Mouse (Mus musculus): ENCODE measurements at regions not wholly inside any gene's neighbourhood (a gene's known extent, or its start where the extent isn't known, plus 50 kb on each side); places are given as distances from the start of the nearest gene placed in this dataset.

DNA sequence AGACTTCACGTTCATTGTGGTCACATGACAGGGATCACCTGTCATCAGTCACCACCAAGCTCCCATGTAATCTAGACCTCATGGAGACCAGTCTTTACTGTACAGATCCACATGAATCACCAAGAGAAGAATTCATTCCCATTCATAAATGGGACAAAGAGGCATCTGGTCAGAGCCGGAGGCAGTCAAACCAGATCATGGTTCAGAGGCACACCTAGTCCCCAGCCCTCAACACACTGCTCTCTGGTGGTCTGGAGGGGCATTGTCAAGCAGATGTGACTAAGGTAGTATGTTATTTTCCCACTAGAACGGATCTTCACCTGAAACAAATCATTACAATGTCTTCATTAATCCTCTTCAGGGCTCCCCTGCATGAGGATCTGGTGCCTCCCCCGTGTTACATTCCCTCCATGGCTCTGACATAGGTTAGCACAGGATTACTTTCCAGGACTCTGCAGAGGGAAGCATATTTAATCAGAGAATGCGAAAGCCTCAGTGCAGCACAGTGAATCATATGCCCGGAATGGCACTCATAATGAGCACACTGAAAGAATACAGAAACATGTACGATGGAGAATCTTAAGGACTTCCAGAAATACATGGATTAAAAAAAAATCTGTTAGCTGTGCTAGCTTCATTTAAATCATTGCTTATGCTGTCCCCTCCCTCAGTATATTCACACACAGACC, 135.4 kb upstream of the Gas1 start:
- Histone ChIP-seq H3K4me2 (ENCODE audit: low read depth) (no peak overlapping the region), H3K36me3 (ENCODE audit: control insufficient read depth, insufficient read depth) (no peaks in the 10 kb centered on the region), H3K79me2 (ENCODE audit: control insufficient read depth, insufficient read depth) (no peaks in the 10 kb centered on the region), H3K27me3 (ENCODE audit: control insufficient read depth, insufficient read depth, insufficient read length) (no peaks in the 10 kb centered on the region), H3K4me3 (no peak overlapping the region), H3ac (ENCODE audit: control insufficient read depth, insufficient read length) (no peak overlapping the region)
- no peak for TF ChIP-seq CEBPB (IDR thresholded peaks at IDR 0.05; ENCODE audit: insufficient read depth, poor library complexity, severe bottlenecking)

GRCm38 (mm10) chr13:60318436-60319020, 141.4 kb upstream of the Gas1 start:
- TF ChIP-seq MYOD1 (IDR thresholded peaks at IDR 0.05; ENCODE audit: control insufficient read depth in 1 of 3, insufficient read length in 2 of 3, low read depth in 2 of 3) (peak in 2 of 3 experiments; percentile 48 to 59), TCF3 (IDR thresholded peaks at IDR 0.05; ENCODE audit: insufficient read length, low read depth) (no peak), MYOG (IDR thresholded peaks at IDR 0.05; ENCODE audit: control insufficient read depth in 1 of 3, insufficient read depth in 1 of 3, insufficient read length in 2 of 3, low read depth in 2 of 3) (peak in 1 of 3 experiments; percentile 33), SRF (IDR thresholded peaks at IDR 0.05; ENCODE audit: control insufficient read depth, insufficient read length, low read depth) (no peak)
- H3K4me2 ChIP-seq (ENCODE audit: low read depth) = peak overlapping the region; percentile 23
- no peak overlapping the region for H3ac ChIP-seq (ENCODE audit: control insufficient read depth, insufficient read length)
- H3K4me3 ChIP-seq = no peak overlapping the region
- no peaks in the 10 kb centered on the region for H3K36me3 ChIP-seq (ENCODE audit: control insufficient read depth, insufficient read depth)
- H3K27me3 ChIP-seq (ENCODE audit: control insufficient read depth, insufficient read depth, insufficient read length) = no peaks in the 10 kb centered on the region
- H3K79me2 ChIP-seq (ENCODE audit: control insufficient read depth, insufficient read depth) = no peaks in the 10 kb centered on the region

- H3K4me3 ChIP-seq = no peak overlapping the region
- H3K79me2 ChIP-seq (ENCODE audit: control insufficient read depth, insufficient read depth) = no peaks in the 10 kb centered on the region
- H3K4me2 ChIP-seq (ENCODE audit: low read depth) = no peak overlapping the region
- no peaks in the 10 kb centered on the region for H3K27me3 ChIP-seq (ENCODE audit: control insufficient read depth, insufficient read depth, insufficient read length)
- TF ChIP-seq MAX (IDR thresholded peaks at IDR 0.05; ENCODE audit: low read depth) (no peak), E2F4 (IDR thresholded peaks at IDR 0.05; ENCODE audit: insufficient read depth) (no peak), SRF (IDR thresholded peaks at IDR 0.05; ENCODE audit: control insufficient read depth, insufficient read length, low read depth) (no peak)
- no peak overlapping the region for H3ac ChIP-seq (ENCODE audit: control insufficient read depth, insufficient read length)
- H3K36me3 ChIP-seq (ENCODE audit: control insufficient read depth, insufficient read depth) = no peaks in the 10 kb centered on the region
Observed at GRCm38 (mm10) chr13:60319268-60319667, 142.1 kb upstream of the Gas1 start.

DNA sequence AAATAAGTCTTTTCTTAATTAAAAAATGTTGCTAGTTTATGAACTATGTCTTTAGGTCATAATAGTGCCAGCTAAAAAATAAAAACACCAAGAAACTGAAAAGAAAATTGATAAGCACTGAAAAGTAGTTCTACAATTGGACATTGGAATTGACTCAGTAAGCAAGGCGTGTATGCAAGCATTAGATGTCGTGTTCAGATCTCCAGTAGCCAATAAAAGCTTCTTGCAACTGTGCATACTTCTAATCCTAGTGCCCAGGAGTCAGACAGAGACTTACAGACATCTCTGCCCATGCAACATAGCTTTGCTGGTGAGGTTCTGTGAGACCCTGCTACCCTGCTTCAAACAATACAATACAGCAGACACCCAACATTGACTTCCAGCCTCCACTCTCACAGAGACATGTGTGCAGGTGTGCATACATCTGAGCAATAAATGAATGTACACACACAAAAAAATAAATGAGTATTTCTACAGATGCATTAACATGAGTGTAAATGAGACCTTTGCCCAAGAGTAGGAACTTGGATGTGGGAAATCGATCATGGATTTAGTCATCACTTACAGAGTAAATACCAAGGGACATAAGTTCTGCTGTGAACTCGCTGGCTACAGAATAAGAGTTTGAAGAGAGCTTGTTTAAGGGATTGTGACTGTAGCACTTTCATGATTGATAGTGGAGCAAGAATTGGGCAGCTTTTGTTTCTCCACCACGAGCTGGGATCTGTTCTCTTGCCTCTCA, 142.9 kb upstream of the Gas1 start:
- H3K27me3 ChIP-seq (ENCODE audit: control insufficient read depth, insufficient read depth, insufficient read length) = no peaks in the 10 kb centered on the region

GRCm38 (mm10) chr13:60322579-60322978, 145.4 kb upstream of the Gas1 start:
- no peak overlapping the region for H3K4me3 ChIP-seq
- H3K36me3 ChIP-seq (ENCODE audit: control insufficient read depth, insufficient read depth) = no peaks in the 10 kb centered on the region
- no peaks in the 10 kb centered on the region for H3K27me3 ChIP-seq (ENCODE audit: control insufficient read depth, insufficient read depth, insufficient read length)
- no peak overlapping the region for H3ac ChIP-seq (ENCODE audit: control insufficient read depth, insufficient read length)
- H3K79me2 ChIP-seq (ENCODE audit: control insufficient read depth, insufficient read depth) = no peaks in the 10 kb centered on the region
- H3K4me2 ChIP-seq (ENCODE audit: low read depth) = no peak overlapping the region
- TF ChIP-seq MYOG (IDR thresholded peaks at IDR 0.05; ENCODE audit: control insufficient read depth in 1 of 3, insufficient read depth in 1 of 3, insufficient read length in 2 of 3, low read depth in 2 of 3) = no peak
- no peak for TF ChIP-seq CEBPB (IDR thresholded peaks at IDR 0.05; ENCODE audit: insufficient read depth, poor library complexity, severe bottlenecking)

More for the DNA sequence above, 142.9 kb upstream of the Gas1 start:
- Histone ChIP-seq H3K36me3 (ENCODE audit: control insufficient read depth, insufficient read depth) (no peaks in the 10 kb centered on the region), H3K4me2 (ENCODE audit: low read depth) (no peak overlapping the region), H3K79me2 (ENCODE audit: control insufficient read depth, insufficient read depth) (no peaks in the 10 kb centered on the region), H3ac (ENCODE audit: control insufficient read depth, insufficient read length) (no peak overlapping the region), H3K4me3 (no peak overlapping the region)
- TF ChIP-seq POLR2AphosphoS2 (IDR thresholded peaks at IDR 0.05; ENCODE audit: insufficient read length, low read depth) = no peak

GRCm38 (mm10) chr13:60330475-60331258, 153.5 kb upstream of the Gas1 start:
- H3K36me3 ChIP-seq (ENCODE audit: control insufficient read depth, insufficient read depth) = no peaks in the 10 kb centered on the region
- H3ac ChIP-seq (ENCODE audit: control insufficient read depth, insufficient read length) = no peak overlapping the region
- H3K27me3 ChIP-seq (ENCODE audit: control insufficient read depth, insufficient read depth, insufficient read length) = no peaks in the 10 kb centered on the region
- no peaks in the 10 kb centered on the region for H3K79me2 ChIP-seq (ENCODE audit: control insufficient read depth, insufficient read depth)
- TF ChIP-seq REST (IDR thresholded peaks at IDR 0.05; ENCODE audit: insufficient read depth, insufficient read length) (no peak), TCF3 (IDR thresholded peaks at IDR 0.05; ENCODE audit: insufficient read length, low read depth) (no peak)
- no peak overlapping the region for H3K4me3 ChIP-seq
- H3K4me2 ChIP-seq (ENCODE audit: low read depth) = no peak overlapping the region

Measured in myocyte (in vitro differentiated cells).